Mouse (Mus musculus): ENCODE measurements around the gene Cmip. TPM values are rescaled to one million over a fixed set of nuclear protein-coding genes. Genes with fewer than 3 reads are reported as not detected.

Gene Cmip
- polyA plus RNA-seq, 1 experiment = 23.6 TPM

DNA sequence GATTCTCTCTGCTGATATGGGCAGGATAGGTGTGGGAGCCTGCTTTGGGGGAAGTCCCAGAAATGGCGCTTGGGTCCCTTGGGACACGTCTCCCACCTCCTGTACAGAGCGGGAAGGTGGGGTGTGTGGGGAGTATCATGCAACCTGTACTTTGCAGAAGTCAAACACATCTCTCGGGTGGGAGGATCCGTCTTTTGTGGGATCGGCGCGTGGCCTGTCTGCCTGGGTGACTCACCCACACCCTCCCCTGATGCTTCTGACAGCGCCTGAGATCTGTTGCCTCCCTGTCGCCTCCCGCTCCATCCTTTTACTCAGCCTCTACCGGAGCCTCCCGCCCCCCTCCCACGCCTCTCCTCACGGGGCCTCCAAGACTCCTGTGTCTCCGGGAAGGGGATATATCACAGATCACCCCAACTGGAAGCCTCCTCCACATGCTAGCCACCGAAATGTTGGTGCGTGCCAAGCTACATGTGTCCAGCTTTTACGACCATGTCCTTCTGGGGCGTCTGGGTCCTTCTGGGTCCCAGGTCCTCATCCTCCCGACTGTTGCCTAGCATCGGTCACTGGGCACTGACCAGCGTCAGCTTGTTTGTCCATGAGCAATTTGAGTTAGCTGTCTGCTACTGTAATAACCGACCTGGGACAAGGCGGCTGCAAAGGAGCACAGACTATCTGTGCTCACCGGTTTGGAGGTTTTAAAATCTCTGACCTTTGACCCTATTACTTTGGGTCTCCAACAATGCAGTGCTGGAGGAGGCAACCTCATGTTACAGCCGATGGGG, 75.6 kb downstream of the Cmip start:
- no peak for TF ChIP-seq POLR2AphosphoS2 (IDR thresholded peaks at IDR 0.05; ENCODE audit: insufficient read length, low read depth)
- TF ChIP-seq POLR2A (IDR thresholded peaks at IDR 0.05; ENCODE audit: insufficient read length, low read depth) = no peak
- TF ChIP-seq TCF3 (IDR thresholded peaks at IDR 0.05; ENCODE audit: insufficient read length, low read depth) = no peak
- no peak for TF ChIP-seq USF1 (IDR thresholded peaks at IDR 0.05; ENCODE audit: low read depth)
- no peak for TF ChIP-seq MAX (IDR thresholded peaks at IDR 0.05; ENCODE audit: low read depth)
- TF ChIP-seq MYOG (IDR thresholded peaks at IDR 0.05; ENCODE audit: control insufficient read depth in 1 of 3, insufficient read depth in 1 of 3, insufficient read length in 2 of 3, low read depth in 2 of 3) = no peak
- no peak for TF ChIP-seq MYOD1 (IDR thresholded peaks at IDR 0.05; ENCODE audit: control insufficient read depth in 1 of 3, insufficient read length in 2 of 3, low read depth in 2 of 3)
- no peak for TF ChIP-seq E2F4 (IDR thresholded peaks at IDR 0.05; ENCODE audit: insufficient read depth)
- TF ChIP-seq CEBPB (IDR thresholded peaks at IDR 0.05; ENCODE audit: insufficient read depth, poor library complexity, severe bottlenecking) = no peak
- TF ChIP-seq TCF12 (IDR thresholded peaks at IDR 0.05; ENCODE audit: insufficient read depth, poor library complexity, severe bottlenecking) = no peak
- TF ChIP-seq SRF (IDR thresholded peaks at IDR 0.05; ENCODE audit: control insufficient read depth, insufficient read length, low read depth) = no peak
- no peak for TF ChIP-seq REST (IDR thresholded peaks at IDR 0.05; ENCODE audit: insufficient read depth, insufficient read length)
- Histone ChIP-seq H3K4me3 (no peak overlapping the region), H3ac (ENCODE audit: control insufficient read depth, insufficient read length) (no peak overlapping the region), H3K79me2 (ENCODE audit: control insufficient read depth, insufficient read depth) (peaks cover 50% of the 10 kb centered on the region), H3K27me3 (ENCODE audit: control insufficient read depth, insufficient read depth, insufficient read length) (no peaks in the 10 kb centered on the region), H3K36me3 (ENCODE audit: control insufficient read depth, insufficient read depth) (no peaks in the 10 kb centered on the region), H3K4me2 (ENCODE audit: low read depth) (no peak overlapping the region)

GRCm38 (mm10) chr8:117333619-117334018, 76.8 kb downstream of the Cmip start:
- no peak overlapping the region for H3ac ChIP-seq (ENCODE audit: control insufficient read depth, insufficient read length)
- no peaks in the 10 kb centered on the region for H3K27me3 ChIP-seq (ENCODE audit: control insufficient read depth, insufficient read depth, insufficient read length)
- TF ChIP-seq USF1 (IDR thresholded peaks at IDR 0.05; ENCODE audit: low read depth) = no peak
- no peak for TF ChIP-seq MAX (IDR thresholded peaks at IDR 0.05; ENCODE audit: low read depth)
- no peak for TF ChIP-seq TCF12 (IDR thresholded peaks at IDR 0.05; ENCODE audit: insufficient read depth, poor library complexity, severe bottlenecking)
- no peak for TF ChIP-seq E2F4 (IDR thresholded peaks at IDR 0.05; ENCODE audit: insufficient read depth)
- TF ChIP-seq REST (IDR thresholded peaks at IDR 0.05; ENCODE audit: insufficient read depth, insufficient read length) = no peak
- TF ChIP-seq CEBPB (IDR thresholded peaks at IDR 0.05; ENCODE audit: insufficient read depth, poor library complexity, severe bottlenecking) = no peak
- no peak for TF ChIP-seq POLR2A (IDR thresholded peaks at IDR 0.05; ENCODE audit: insufficient read length, low read depth)
- no peak for TF ChIP-seq POLR2AphosphoS2 (IDR thresholded peaks at IDR 0.05; ENCODE audit: insufficient read length, low read depth)
- TF ChIP-seq TCF3 (IDR thresholded peaks at IDR 0.05; ENCODE audit: insufficient read length, low read depth) = no peak
- no peak for TF ChIP-seq SRF (IDR thresholded peaks at IDR 0.05; ENCODE audit: control insufficient read depth, insufficient read length, low read depth)
- no peak for TF ChIP-seq MYOG (IDR thresholded peaks at IDR 0.05; ENCODE audit: control insufficient read depth in 1 of 3, insufficient read depth in 1 of 3, insufficient read length in 2 of 3, low read depth in 2 of 3)
- TF ChIP-seq MYOD1 (IDR thresholded peaks at IDR 0.05; ENCODE audit: control insufficient read depth in 1 of 3, insufficient read length in 2 of 3, low read depth in 2 of 3) = no peak
- H3K79me2 ChIP-seq (ENCODE audit: control insufficient read depth, insufficient read depth) = peaks cover 48% of the 10 kb centered on the region
- H3K4me3 ChIP-seq = no peak overlapping the region
- H3K36me3 ChIP-seq (ENCODE audit: control insufficient read depth, insufficient read depth) = no peaks in the 10 kb centered on the region
- no peak overlapping the region for H3K4me2 ChIP-seq (ENCODE audit: low read depth)

- no peak for TF ChIP-seq TCF3 (IDR thresholded peaks at IDR 0.05; ENCODE audit: insufficient read length, low read depth)
- Histone ChIP-seq H3K36me3 (ENCODE audit: control insufficient read depth, insufficient read depth) (no peaks in the 10 kb centered on the region), H3K79me2 (ENCODE audit: control insufficient read depth, insufficient read depth) (peaks cover 42% of the 10 kb centered on the region), H3K4me2 (ENCODE audit: low read depth) (no peak overlapping the region), H3K4me3 (no peak overlapping the region), H3ac (ENCODE audit: control insufficient read depth, insufficient read length) (no peak overlapping the region), H3K27me3 (ENCODE audit: control insufficient read depth, insufficient read depth, insufficient read length) (no peaks in the 10 kb centered on the region)
These were observed 77.3 kb downstream of the Cmip start for GRCm38 (mm10) chr8:117334058-117334747.

DNA sequence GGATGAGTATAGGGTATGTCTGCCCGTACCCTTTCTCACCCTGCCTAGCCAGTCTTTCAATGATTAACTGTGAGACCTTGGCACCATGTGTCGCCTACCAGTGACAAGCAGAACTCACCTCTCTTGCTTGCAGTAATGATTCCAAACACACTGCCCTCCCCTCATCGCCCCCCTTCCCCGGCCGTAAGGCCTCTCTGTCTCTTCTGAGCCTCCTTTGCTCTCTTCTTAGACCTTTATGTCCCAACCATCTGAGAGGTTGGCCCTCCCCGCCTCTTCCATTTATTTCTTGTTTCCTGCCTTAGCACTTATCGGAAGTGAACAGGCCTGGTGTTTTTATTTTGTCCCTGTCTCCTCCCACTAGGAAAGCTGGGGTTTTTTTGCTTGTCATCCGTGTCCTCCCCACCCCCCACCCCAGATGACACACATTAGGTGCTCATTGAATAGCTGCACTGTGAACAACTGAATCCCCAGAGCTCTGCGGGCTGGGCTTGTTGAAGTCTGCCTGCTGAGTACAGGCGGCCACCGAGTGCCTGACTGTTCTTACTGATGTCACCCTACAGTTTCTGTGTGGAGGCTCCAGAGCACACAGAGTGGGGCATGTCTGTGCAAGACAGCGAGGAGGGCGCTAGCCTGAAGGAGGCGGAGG, 78.0 kb downstream of the Cmip start:
- H3K4me3 ChIP-seq = no peak overlapping the region
- H3K4me2 ChIP-seq (ENCODE audit: low read depth) = no peak overlapping the region
- H3K79me2 ChIP-seq (ENCODE audit: control insufficient read depth, insufficient read depth) = peaks cover 35% of the 10 kb centered on the region
- TF ChIP-seq CEBPB (IDR thresholded peaks at IDR 0.05; ENCODE audit: insufficient read depth, poor library complexity, severe bottlenecking) (no peak), TCF12 (IDR thresholded peaks at IDR 0.05; ENCODE audit: insufficient read depth, poor library complexity, severe bottlenecking) (no peak), E2F4 (IDR thresholded peaks at IDR 0.05; ENCODE audit: insufficient read depth) (no peak), POLR2AphosphoS2 (IDR thresholded peaks at IDR 0.05; ENCODE audit: insufficient read length, low read depth) (no peak), POLR2A (IDR thresholded peaks at IDR 0.05; ENCODE audit: insufficient read length, low read depth) (no peak), MAX (IDR thresholded peaks at IDR 0.05; ENCODE audit: low read depth) (no peak), MYOG (IDR thresholded peaks at IDR 0.05; ENCODE audit: control insufficient read depth in 1 of 3, insufficient read depth in 1 of 3, insufficient read length in 2 of 3, low read depth in 2 of 3) (no peak), REST (IDR thresholded peaks at IDR 0.05; ENCODE audit: insufficient read depth, insufficient read length) (no peak), MYOD1 (IDR thresholded peaks at IDR 0.05; ENCODE audit: control insufficient read depth in 1 of 3, insufficient read length in 2 of 3, low read depth in 2 of 3) (no peak), USF1 (IDR thresholded peaks at IDR 0.05; ENCODE audit: low read depth) (no peak), TCF3 (IDR thresholded peaks at IDR 0.05; ENCODE audit: insufficient read length, low read depth) (no peak), SRF (IDR thresholded peaks at IDR 0.05; ENCODE audit: control insufficient read depth, insufficient read length, low read depth) (no peak)
- no peak overlapping the region for H3ac ChIP-seq (ENCODE audit: control insufficient read depth, insufficient read length)
- H3K36me3 ChIP-seq (ENCODE audit: control insufficient read depth, insufficient read depth) = no peaks in the 10 kb centered on the region
- H3K27me3 ChIP-seq (ENCODE audit: control insufficient read depth, insufficient read depth, insufficient read length) = no peaks in the 10 kb centered on the region
